9 mouse cellular contexts compared by ENCODE assay signal in the genomic region with DNA sequence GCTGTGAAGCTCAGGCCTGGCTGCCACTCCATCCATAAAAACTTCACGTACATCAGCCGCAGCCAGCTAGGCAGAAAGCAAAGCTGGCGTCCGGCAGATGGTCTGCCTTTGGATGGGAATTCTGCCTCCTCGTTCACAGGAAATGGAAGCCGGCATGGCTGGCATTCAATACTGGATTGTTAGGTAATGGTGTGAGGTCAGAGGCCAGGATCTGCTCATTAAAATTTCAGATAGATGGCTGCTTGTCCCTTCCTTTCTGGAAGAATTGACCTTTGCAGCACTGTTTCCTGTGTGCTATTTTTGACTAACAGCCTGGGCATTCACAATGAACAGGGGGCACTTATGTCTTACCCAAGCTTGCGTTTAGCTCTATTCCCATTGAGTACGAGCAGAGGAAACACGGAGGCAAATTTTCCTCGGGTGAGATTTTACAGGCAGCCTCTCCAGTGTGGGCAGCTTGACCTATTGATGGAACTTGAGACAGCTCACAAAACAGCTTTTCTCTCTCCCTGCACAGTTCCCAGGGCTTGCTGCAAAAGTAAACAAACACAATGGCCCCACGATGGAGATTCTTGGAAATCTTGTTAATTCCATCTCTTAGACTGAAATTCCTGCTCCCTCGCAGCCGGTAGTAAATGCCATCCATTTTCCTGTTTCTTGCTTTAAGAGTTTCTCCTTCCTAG. TPM values are rescaled to one million over a fixed set of nuclear protein-coding genes. Genes with fewer than 3 reads are reported as not detected.
DNase-seq lines count a peak whose midpoint lies in the region; ATAC-seq and TF ChIP-seq lines count a peak whose summit lies in the region.
"Had no signal": no experiment of that assay in that cellular context is flagged by ENCODE, and none has a peak within 500 bp of the region (broad histone marks: within the 10 kb centered on the region; RNA-seq: fewer than 3 reads in every experiment).

No protein-coding gene starts in this region.

- H3K27me3 ChIP-seq in lung, embryonic 16.5 days (ENCODE audit: control insufficient read depth, insufficient read depth, low read depth, low read length) = no peaks in the 10 kb centered on the region

- intact Hi-C loops in gastrocnemius, postnatal 36 days (cut with DNase I) = no loop called here

- peaks cover 35% of the 10 kb centered on the region for H3K4me1 ChIP-seq in lung, embryonic 16.5 days (replicated peaks; ENCODE audit: control insufficient read depth, insufficient read depth, low read length)
- H3K4me1 ChIP-seq in lung, adult 2 months (ENCODE audit: control insufficient read depth, insufficient read depth, low read length) = peaks cover 9% of the 10 kb centered on the region

- TF ChIP-seq POLR2A in lung, adult 2 months (IDR thresholded peaks at IDR 0.05; ENCODE audit: borderline replicate concordance, extremely low read depth, low read depth, low read length) = no peak

- no peaks in the 10 kb centered on the region for H3K36me3 ChIP-seq in lung, embryonic 16.5 days (ENCODE audit: control insufficient read depth, insufficient read depth, low read length)

- H3K27ac ChIP-seq in lung, embryonic 16.5 days (ENCODE audit: low read length) = peak overlapping the region; percentile 76
- H3K27ac ChIP-seq: macrophage had no signal

- TF ChIP-seq CTCF in lung, adult 2 months (IDR thresholded peaks at IDR 0.05; ENCODE audit: insufficient read depth, low read length) = no peak

- 16% methylated on average over 13 of the region's 13 CpGs for WGBS in lung, embryonic 16.5 days
- WGBS in lung, adult 2 months = 33% methylated on average over 13 of the region's 13 CpGs

- no peak overlapping the region for H3K9ac ChIP-seq in lung, embryonic 16.5 days (ENCODE audit: low read length)

- no peak overlapping the region for H3K4me3 ChIP-seq in lung, embryonic 16.5 days (ENCODE audit: low read length)
- no peak overlapping the region for H3K4me3 ChIP-seq in lung, adult 2 months (replicated peaks; ENCODE audit: extremely low read depth, low read depth, low read length)

- no peak overlapping the region for H3K4me2 ChIP-seq in lung, embryonic 16.5 days (ENCODE audit: low read depth, low read length)

- H3K9me3 ChIP-seq in lung, embryonic 16.5 days (ENCODE audit: control insufficient read depth, low read length) = no peaks in the 10 kb centered on the region

- peak; percentile 31 for DNase-seq in adrenal gland, postnatal 10 days
- no peak for DNase-seq in adrenal gland, adult 18-20 months (ENCODE audit: low spot score in 2 of 2)
- no peak for DNase-seq in lung, adult 2 months
- DNase-seq in kidney, postnatal 25 days = peak; percentile 56 to 64
- DNase-seq in retina, embryonic 14.5 days (ENCODE audit: low spot score) = peak; percentile 70
- DNase-seq in gastrocnemius, postnatal 36 days = no peak
- DNase-seq in right cerebral cortex, adult 18-20 months = no peak

- peak; percentile 36 for ATAC-seq in lung, embryonic 16.5 days (ENCODE audit: low read depth)

RNA-seq across cellular contexts. Expression of gene Adam12, which starts 4.0 kb away (rescaled TPM):
- 10 to 100 TPM; 26.6 to 31.0 TPM for total RNA-seq in adrenal gland, postnatal 10 days (2021)
- 10 to 100 TPM in 1 of 2 experiments, 1 to 10 TPM in 1; 7.2 to 11.1 TPM for total RNA-seq in adrenal gland, adult 18-20 months (2021)
- polyA plus RNA-seq in lung, embryonic 16.5 days (2015; fragmentation: Nextera tagmentation; extraction: Ambion mirVana) = 15.3 and 15.7 TPM in 2 replicates
- polyA plus RNA-seq in lung, adult 2 months (2012; rRNA removed) = 1.1 and 1.2 TPM in 2 replicates
- 1 to 10 TPM in 1 of 2 experiments, under 1 TPM in 1; 0.82 to 1.8 TPM for total RNA-seq in gastrocnemius, postnatal 36 days (2021)
- polyA plus RNA-seq: macrophage had no signal

Comparison
In these comparisons a context has a peak if more than half of its experiments do, and no peak if none do; other contexts are left out.
1. DNase-seq: peak in adrenal gland, postnatal 10 days (single experiment), kidney, postnatal 25 days (2 of 2) and retina, embryonic 14.5 days (single experiment); none in adrenal gland, adult 18-20 months (0 of 2), lung, adult 2 months (single experiment), gastrocnemius, postnatal 36 days (0 of 2) and right cerebral cortex, adult 18-20 months (single experiment).